Mouse (Mus musculus): ENCODE measurements around the gene Cadps. TPM values are rescaled to one million over a fixed set of nuclear protein-coding genes. Genes with fewer than 3 reads are reported as not detected.

Cadps gene
- total and polyA plus RNA-seq, 2 experiments from 2014 or later, result 33.4 to 176 TPM

DNA sequence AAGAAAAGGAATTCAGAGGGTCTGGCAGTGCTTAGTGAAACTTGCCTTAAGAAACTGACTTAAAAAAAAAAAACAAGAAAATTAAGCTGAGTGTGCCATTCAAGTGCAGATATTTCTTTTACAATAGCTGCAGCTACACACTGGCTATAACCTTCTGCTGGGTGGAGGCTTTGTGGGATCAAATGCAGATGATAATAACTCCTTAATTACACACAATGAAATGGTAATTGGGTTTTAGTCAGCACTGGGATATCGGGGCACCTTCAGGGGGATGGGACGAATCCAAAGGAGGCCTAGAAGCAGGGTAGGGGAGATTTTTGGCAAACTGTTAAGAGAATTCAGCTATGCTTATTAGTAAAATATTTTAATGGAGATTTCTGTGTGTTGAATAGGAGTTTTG is 447.4 kb downstream of the Cadps start:
- WGBS, result 44% methylated on average over 2 of the region's 2 CpGs
- ATAC-seq, result no peak
- DNase-seq (ENCODE audit: low spot score), result no peak
- Histone ChIP-seq H3K4me3 (ENCODE audit: low read length) (no peak overlapping the region), H3K4me1 (ENCODE audit: insufficient read depth, low read length) (0 out of 2 replicates have a peak, but pooled peaks cover 3% of the 10 kb centered on the region), H3K9me3 (ENCODE audit: low read length) (no peaks in the 10 kb centered on the region), H3K9ac (replicated peaks; ENCODE audit: low read length) (no peak overlapping the region), H3K27me3 (ENCODE audit: insufficient read depth, low read length) (no peaks in the 10 kb centered on the region), H3K4me2 (ENCODE audit: low read depth, low read length) (no peak overlapping the region), H3K36me3 (ENCODE audit: insufficient read depth, low read length) (no peaks in the 10 kb centered on the region), H3K27ac (no peak overlapping the region)
- TF ChIP-seq CTCF (IDR thresholded peaks at IDR 0.05; ENCODE audit: low read depth), result no peak

DNA sequence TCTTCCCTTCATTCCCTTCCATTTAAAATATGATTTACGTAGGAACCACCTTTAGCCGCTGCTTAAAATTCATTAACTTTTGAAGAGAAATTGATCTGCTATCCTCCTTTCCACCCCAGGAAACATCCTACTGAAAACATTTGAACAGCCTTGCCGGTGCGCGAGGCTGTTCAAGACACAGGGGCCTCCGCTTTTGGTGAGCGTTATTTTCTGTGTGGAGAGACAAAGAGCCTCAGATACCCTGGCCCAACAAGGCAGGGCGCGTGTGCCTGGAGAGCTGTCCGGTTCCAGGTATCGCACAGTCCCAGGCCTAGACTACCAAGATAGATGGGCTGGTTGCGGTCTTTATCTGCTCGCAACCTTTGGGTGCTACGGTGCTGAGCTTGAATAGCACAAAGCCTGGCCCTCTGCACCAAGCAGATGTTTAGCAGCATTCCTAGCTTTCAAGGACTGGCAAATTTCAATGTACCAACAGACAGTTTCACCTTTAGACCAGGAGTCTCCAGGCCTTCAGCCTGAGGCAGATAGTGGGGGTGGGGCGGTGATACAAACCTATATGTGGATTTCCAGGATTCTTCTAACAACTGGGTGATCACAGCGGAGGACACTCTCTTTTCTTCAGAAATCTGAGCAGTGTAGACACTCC is 472.5 kb downstream of the Cadps start:
- Histone ChIP-seq H3K9me3 (ENCODE audit: low read length) (no peaks in the 10 kb centered on the region), H3K4me1 (ENCODE audit: insufficient read depth, low read length) (no peaks in the 10 kb centered on the region), H3K27me3 (ENCODE audit: insufficient read depth, low read length) (peaks cover 90% of the 10 kb centered on the region), H3K4me3 (ENCODE audit: low read length) (no peak overlapping the region), H3K27ac (no peak overlapping the region), H3K9ac (replicated peaks; ENCODE audit: low read length) (no peak overlapping the region), H3K36me3 (ENCODE audit: insufficient read depth, low read length) (no peaks in the 10 kb centered on the region), H3K4me2 (ENCODE audit: low read depth, low read length) (no peak overlapping the region)
- 12% methylated on average over 16 of the region's 16 CpGs for WGBS
- no peak for DNase-seq (ENCODE audit: low spot score)
- no peak for ATAC-seq
- TF ChIP-seq CTCF (IDR thresholded peaks at IDR 0.05; ENCODE audit: low read depth), result no peak

DNA sequence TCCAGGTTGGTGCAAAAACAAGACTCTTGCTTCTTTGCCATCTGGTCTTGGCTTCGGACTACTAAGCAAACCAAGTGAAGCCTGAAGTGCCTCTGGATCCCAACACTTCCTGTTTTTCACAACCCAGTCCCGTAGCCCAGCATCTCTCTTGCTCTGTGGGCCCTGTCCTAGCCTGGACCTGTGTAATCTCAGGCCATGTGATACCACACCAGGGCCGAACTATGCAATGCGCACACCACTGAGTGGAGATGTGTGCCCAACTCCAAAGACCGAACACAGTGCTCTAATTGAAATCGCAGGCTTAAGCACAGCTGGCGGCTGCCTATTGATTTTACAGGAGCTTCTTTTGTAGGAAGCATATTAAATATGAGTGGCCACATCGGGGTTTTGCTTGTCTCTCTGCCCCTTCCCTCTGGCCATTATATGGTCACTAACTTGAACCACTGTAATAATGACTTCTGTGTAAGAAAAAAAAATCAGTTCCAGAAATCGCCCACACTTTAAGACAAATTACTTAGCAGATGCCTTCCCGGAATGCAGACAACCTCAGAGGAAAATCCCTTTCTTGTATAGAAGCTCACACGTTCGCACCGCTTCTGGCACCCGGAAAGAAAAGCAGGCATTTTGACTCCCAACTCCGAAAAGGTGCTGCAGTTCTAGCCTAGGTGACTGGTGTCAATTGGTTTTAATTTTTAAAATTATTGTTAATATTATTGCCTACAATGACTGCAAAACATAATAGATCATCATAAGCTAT is 473.4 kb downstream of the Cadps start:
- H3K4me2 ChIP-seq (ENCODE audit: low read depth, low read length), result no peak overlapping the region
- ATAC-seq (no peak), DNase-seq (ENCODE audit: low spot score) (no peak)
- no peak overlapping the region for H3K4me3 ChIP-seq (ENCODE audit: low read length)
- H3K9me3 ChIP-seq (ENCODE audit: low read length), result no peaks in the 10 kb centered on the region
- H3K27ac ChIP-seq, result no peak overlapping the region
- H3K27me3 ChIP-seq (ENCODE audit: insufficient read depth, low read length), result peaks cover 93% of the 10 kb centered on the region
- H3K9ac ChIP-seq (replicated peaks; ENCODE audit: low read length), result no peak overlapping the region
- WGBS, result 13% methylated on average over 15 of the region's 15 CpGs
- no peaks in the 10 kb centered on the region for H3K36me3 ChIP-seq (ENCODE audit: insufficient read depth, low read length)
- no peaks in the 10 kb centered on the region for H3K4me1 ChIP-seq (ENCODE audit: insufficient read depth, low read length)
- no peak for TF ChIP-seq CTCF (IDR thresholded peaks at IDR 0.05; ENCODE audit: low read depth)

DNA sequence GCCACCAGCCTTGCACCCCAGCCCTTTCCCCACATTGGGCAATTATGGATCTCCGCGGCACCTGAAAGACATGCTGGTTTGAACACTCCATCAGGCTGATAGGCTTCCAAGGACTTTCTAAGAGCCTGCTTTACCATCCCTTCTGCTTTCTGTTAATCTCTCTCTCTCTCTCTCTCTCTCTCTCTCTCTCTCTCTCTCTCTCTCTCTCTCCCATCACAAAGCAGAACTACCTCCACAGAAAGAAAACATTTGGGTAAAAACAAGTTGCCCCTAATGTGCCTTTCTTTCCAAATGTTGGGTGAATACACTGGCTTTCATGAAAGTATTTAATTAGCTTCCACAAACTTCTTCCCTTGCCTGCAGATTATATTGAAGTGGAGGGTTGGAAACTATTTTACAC is 474.8 kb downstream of the Cadps start, which contains the start of gene Fezf2:
TSS of gene Fezf2 (minus strand) at position 101 of the 400 bp plus-strand sequence.
- Histone ChIP-seq H3K27me3 (ENCODE audit: insufficient read depth, low read length) (peaks cover 93% of the 10 kb centered on the region), H3K27ac (no peak within 1 kb of the TSS), H3K9me3 (ENCODE audit: low read length) (no peaks in the 10 kb centered on the region), H3K4me2 (ENCODE audit: low read depth, low read length) (no peak within 1 kb of the TSS), H3K4me3 (ENCODE audit: low read length) (no peak within 1 kb of the TSS), H3K9ac (replicated peaks; ENCODE audit: low read length) (no peak within 1 kb of the TSS), H3K36me3 (ENCODE audit: insufficient read depth, low read length) (no peaks in the 10 kb centered on the region), H3K4me1 (ENCODE audit: insufficient read depth, low read length) (no peaks in the 10 kb centered on the region)
- no peak for DNase-seq (ENCODE audit: low spot score)
- TF ChIP-seq CTCF (IDR thresholded peaks at IDR 0.05; ENCODE audit: low read depth), result no peak
- no peak for ATAC-seq
- 4% methylated on average over 2 of the region's 2 CpGs for WGBS

DNA sequence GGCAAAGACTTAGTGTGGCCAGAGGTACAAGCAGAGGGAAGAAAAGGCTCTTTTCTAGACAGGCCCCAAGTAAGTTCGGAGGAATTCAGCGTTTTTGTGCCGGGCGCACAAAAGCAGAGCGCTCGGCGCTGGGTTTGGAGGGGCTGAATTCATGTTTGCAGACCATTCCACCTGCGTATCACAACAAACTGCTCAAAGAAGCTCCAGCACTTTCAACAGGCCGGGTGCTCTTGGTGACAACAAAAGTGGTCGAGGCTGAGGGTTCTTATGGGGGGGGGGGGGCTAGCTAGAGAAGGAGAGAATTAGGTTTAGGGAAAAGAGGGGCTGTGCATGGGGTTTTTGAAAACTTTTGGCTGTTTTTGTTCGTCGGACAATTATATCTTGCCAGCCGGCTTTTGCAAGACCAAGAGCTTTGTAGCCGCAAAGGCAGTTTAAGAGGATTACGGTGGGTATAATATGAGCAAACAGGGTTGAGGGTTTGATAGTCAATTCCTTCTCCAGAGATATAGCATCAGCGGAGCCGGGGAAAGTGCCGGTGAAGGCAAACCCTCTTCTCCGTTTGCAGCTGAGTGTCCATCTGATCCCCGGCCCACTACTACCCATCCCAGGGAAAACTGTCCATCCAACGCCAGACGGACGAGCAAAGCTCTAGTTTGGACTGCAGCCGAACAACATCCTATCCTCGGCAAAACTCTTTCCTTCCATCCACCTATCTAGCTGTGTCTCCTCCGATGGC is 475.8 kb downstream of the Cadps start:
- Histone ChIP-seq H3K4me2 (ENCODE audit: low read depth, low read length) (peak overlapping the region; percentile 21; the same call in 1 of the 2 replicates), H3K9ac (replicated peaks; ENCODE audit: low read length) (no peak overlapping the region), H3K27me3 (ENCODE audit: insufficient read depth, low read length) (peaks cover 90% of the 10 kb centered on the region), H3K36me3 (ENCODE audit: insufficient read depth, low read length) (no peaks in the 10 kb centered on the region), H3K27ac (no peak overlapping the region), H3K4me3 (ENCODE audit: low read length) (0 out of 2 replicates have a peak overlapping the region, but pooled peaks have one; percentile 0), H3K9me3 (ENCODE audit: low read length) (no peaks in the 10 kb centered on the region), H3K4me1 (ENCODE audit: insufficient read depth, low read length) (no peaks in the 10 kb centered on the region)
- no peak for TF ChIP-seq CTCF (IDR thresholded peaks at IDR 0.05; ENCODE audit: low read depth)
- WGBS, result 2% methylated on average over 26 of the region's 26 CpGs
- no peak for DNase-seq (ENCODE audit: low spot score)
- ATAC-seq, result no peak

DNA sequence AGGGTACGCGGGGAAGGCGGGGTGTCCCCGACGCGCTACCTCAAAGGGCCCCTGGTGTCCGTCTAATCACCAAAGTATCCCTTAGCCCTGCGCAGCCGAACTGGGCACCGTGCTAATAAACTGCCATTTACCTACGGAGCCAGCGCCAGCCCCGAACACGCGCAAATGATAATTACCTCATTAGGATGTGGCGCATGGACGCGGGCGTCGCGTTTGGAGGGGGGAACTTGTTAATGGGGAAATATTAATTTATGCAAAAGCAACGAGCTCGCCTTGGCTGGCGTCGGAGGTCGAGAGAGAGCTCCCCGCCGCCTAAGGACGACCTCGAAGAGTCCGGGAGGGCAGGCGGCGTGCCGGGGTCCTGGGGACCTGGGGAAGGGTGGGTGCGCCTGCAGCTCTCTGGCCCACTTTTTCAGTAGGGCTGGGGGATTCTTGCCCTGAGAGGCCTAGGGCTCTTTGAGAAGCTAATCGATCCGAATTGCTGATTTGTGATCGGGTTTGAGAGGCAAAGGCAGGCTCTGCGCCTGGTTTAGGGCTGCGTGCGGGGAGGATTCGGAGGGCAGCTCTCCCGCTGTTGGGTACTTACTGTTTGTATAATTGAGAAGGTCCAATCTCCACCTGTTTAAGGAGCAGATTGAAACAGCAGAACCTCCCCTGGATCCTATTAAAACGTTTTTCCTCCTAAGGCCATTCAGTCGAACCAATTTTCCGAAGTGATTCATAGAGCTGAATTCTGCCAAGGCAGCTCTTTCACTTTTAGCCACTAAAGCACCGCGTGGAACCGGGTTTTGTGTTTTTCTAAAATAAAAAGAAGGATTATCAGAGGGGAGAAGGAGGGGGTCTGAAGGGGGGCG is 476.6 kb downstream of the Cadps start:
- ATAC-seq (no peak), DNase-seq (ENCODE audit: low spot score) (no peak)
- no peaks in the 10 kb centered on the region for H3K4me1 ChIP-seq (ENCODE audit: insufficient read depth, low read length)
- peak overlapping the region; percentile 0; the same call in 1 of the 2 replicates for H3K4me3 ChIP-seq (ENCODE audit: low read length)
- TF ChIP-seq CTCF (IDR thresholded peaks at IDR 0.05; ENCODE audit: low read depth), result no peak
- no peak overlapping the region for H3K27ac ChIP-seq
- under 1% methylated on average over 50 of the region's 50 CpGs for WGBS
- peak overlapping the region; percentile 21; the same call in 1 of the 2 replicates for H3K4me2 ChIP-seq (ENCODE audit: low read depth, low read length)
- no peaks in the 10 kb centered on the region for H3K9me3 ChIP-seq (ENCODE audit: low read length)
- peaks cover 91% of the 10 kb centered on the region for H3K27me3 ChIP-seq (ENCODE audit: insufficient read depth, low read length)
- H3K36me3 ChIP-seq (ENCODE audit: insufficient read depth, low read length), result no peaks in the 10 kb centered on the region
- no peak overlapping the region for H3K9ac ChIP-seq (replicated peaks; ENCODE audit: low read length)
